Mouse (Mus musculus): ENCODE results near the gene Tfap2d.

Gene Tfap2d

DNA sequence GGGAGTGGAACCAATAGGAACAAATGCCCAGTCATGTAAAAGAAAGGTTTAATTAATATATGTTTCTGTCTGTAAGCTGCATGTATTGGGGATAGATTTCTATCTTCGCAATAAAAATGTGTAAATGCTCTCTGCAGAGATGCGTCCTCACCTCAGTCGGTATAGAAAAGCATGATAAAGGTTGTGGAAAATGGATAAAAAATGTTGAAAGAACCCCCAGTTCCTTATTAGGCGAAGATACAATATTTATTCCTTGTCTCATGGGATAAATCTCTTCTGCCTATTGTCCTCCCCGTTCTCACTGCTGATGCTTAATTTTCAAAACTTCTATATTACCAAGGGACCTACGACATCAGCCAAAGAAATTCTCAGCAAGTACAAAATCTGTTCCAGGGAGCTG is at the start of gene Tfap2d:
Gene Tfap2d (plus strand): TSS at position 392 of the 400 bp plus-strand sequence.
- Histone ChIP-seq H3K4me3 (replicated peaks; ENCODE audit: low read length) (peak within 1 kb of the TSS; percentile 60; the same call in 1 of the 2 replicates), H3K4me1 (replicated peaks; ENCODE audit: low read depth, low read length) (peaks cover 24% of the 10 kb centered on the region), H3K36me3 (ENCODE audit: insufficient read depth, low read length) (no peaks in the 10 kb centered on the region), H3K27me3 (ENCODE audit: insufficient read depth, low read length) (peaks cover 87% of the 10 kb centered on the region), H3K9me3 (ENCODE audit: low read length) (no peaks in the 10 kb centered on the region)
- TF ChIP-seq POU5F1 (IDR thresholded peaks at IDR 0.05; ENCODE audit: borderline replicate concordance, low read length) (no peak), NANOG (IDR thresholded peaks at IDR 0.05; ENCODE audit: borderline replicate concordance, low read length) (no peak), CTCF (conservative IDR thresholded peaks at IDR 0.05; ENCODE audit: low read length) (no peak)

DNA sequence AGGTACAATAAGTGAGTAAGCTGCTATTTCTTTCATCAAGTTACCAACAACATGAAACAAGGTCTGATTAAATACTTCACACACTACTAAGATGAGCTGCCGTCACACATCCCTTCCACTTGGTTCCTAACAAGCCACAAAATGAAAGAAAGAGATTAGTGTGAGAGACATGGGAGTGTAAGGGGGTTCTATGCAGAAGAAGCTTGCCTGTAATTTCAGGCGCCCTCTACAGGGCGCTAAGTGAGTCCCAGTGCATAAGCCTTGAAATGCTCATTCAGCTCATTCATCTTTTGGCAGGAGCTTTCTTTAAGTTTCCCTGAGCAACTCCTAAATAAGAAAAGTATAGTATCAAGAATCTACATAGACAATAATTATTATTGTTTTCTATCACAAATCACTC is 46.5 kb upstream of the Tfap2d start:
- Histone ChIP-seq H3K36me3 (ENCODE audit: insufficient read depth, low read length) (no peaks in the 10 kb centered on the region), H3K9me3 (ENCODE audit: low read length) (no peaks in the 10 kb centered on the region), H3K4me3 (replicated peaks; ENCODE audit: low read length) (no peak overlapping the region), H3K4me1 (replicated peaks; ENCODE audit: low read depth, low read length) (no peaks in the 10 kb centered on the region), H3K27me3 (ENCODE audit: insufficient read depth, low read length) (no peaks in the 10 kb centered on the region)
- TF ChIP-seq CTCF (conservative IDR thresholded peaks at IDR 0.05; ENCODE audit: low read length) (peak; percentile 57), POU5F1 (IDR thresholded peaks at IDR 0.05; ENCODE audit: borderline replicate concordance, low read length) (no peak)

- Histone ChIP-seq H3K36me3 (ENCODE audit: insufficient read depth, low read length) (no peaks in the 10 kb centered on the region), H3K27me3 (ENCODE audit: insufficient read depth, low read length) (no peaks in the 10 kb centered on the region), H3K9me3 (ENCODE audit: low read length) (no peaks in the 10 kb centered on the region), H3K4me1 (replicated peaks; ENCODE audit: low read depth, low read length) (no peaks in the 10 kb centered on the region), H3K4me3 (replicated peaks; ENCODE audit: low read length) (no peak overlapping the region)
- TF ChIP-seq NANOG (IDR thresholded peaks at IDR 0.05; ENCODE audit: borderline replicate concordance, low read length), result no peak
- no peak for TF ChIP-seq CTCF (conservative IDR thresholded peaks at IDR 0.05; ENCODE audit: low read length)
- no peak for TF ChIP-seq POU5F1 (IDR thresholded peaks at IDR 0.05; ENCODE audit: borderline replicate concordance, low read length)
These were observed 46.0 kb upstream of the Tfap2d start for GRCm38 (mm10) chr1:19056861-19057260.

- TF ChIP-seq CTCF (conservative IDR thresholded peaks at IDR 0.05; ENCODE audit: low read length), result no peak
- TF ChIP-seq POU5F1 (IDR thresholded peaks at IDR 0.05; ENCODE audit: borderline replicate concordance, low read length), result no peak
- TF ChIP-seq NANOG (IDR thresholded peaks at IDR 0.05; ENCODE audit: borderline replicate concordance, low read length), result no peak
- no peaks in the 10 kb centered on the region for H3K27me3 ChIP-seq (ENCODE audit: insufficient read depth, low read length)
- no peaks in the 10 kb centered on the region for H3K4me1 ChIP-seq (replicated peaks; ENCODE audit: low read depth, low read length)
- H3K36me3 ChIP-seq (ENCODE audit: insufficient read depth, low read length), result no peaks in the 10 kb centered on the region
- H3K9me3 ChIP-seq (ENCODE audit: low read length), result peaks cover 48% of the 10 kb centered on the region
- H3K4me3 ChIP-seq (replicated peaks; ENCODE audit: low read length), result no peak overlapping the region
These were observed 14.7 kb upstream of the Tfap2d start for GRCm38 (mm10) chr1:19088078-19088477.

- peaks cover 5% of the 10 kb centered on the region for H3K4me1 ChIP-seq (replicated peaks; ENCODE audit: low read depth, low read length)
- H3K9me3 ChIP-seq (ENCODE audit: low read length), result peaks cover 7% of the 10 kb centered on the region; the same call in 1 of the 2 replicates
- no peak for TF ChIP-seq NANOG (IDR thresholded peaks at IDR 0.05; ENCODE audit: borderline replicate concordance, low read length)
- no peak for TF ChIP-seq POU5F1 (IDR thresholded peaks at IDR 0.05; ENCODE audit: borderline replicate concordance, low read length)
- no peak for TF ChIP-seq CTCF (conservative IDR thresholded peaks at IDR 0.05; ENCODE audit: low read length)
- peaks cover 45% of the 10 kb centered on the region for H3K27me3 ChIP-seq (ENCODE audit: insufficient read depth, low read length)
- no peaks in the 10 kb centered on the region for H3K36me3 ChIP-seq (ENCODE audit: insufficient read depth, low read length)
- H3K4me3 ChIP-seq (replicated peaks; ENCODE audit: low read length), result no peak overlapping the region
These were observed 5.9 kb upstream of the Tfap2d start for GRCm38 (mm10) chr1:19096921-19097320.

DNA sequence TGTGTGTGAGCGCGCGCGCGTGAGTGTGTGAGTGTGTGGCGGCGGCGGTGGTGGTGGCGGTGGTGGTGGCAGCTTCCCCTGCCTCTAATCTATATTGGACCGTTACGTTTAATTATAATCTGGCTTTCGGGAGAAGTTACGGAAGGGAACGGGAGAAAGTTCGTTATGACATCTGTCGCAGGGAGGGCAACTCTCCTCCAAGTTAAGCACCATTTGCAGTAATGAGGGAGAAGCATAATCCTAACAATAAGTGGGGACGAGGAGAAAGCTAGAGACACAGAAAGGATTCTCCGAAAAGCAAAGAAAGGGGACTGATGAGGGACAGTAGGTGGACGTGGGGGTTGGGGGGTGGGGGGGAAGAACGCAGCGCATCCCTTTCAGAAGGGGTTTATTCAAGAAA is 494 bp downstream of the Tfap2d start:
- Histone ChIP-seq H3K9me3 (ENCODE audit: low read length) (no peaks in the 10 kb centered on the region), H3K27me3 (ENCODE audit: insufficient read depth, low read length) (peaks cover 88% of the 10 kb centered on the region), H3K4me3 (replicated peaks; ENCODE audit: low read length) (no peak overlapping the region), H3K36me3 (ENCODE audit: insufficient read depth, low read length) (no peaks in the 10 kb centered on the region), H3K4me1 (replicated peaks; ENCODE audit: low read depth, low read length) (peaks cover 29% of the 10 kb centered on the region)
- no peak for TF ChIP-seq CTCF (conservative IDR thresholded peaks at IDR 0.05; ENCODE audit: low read length)
- no peak for TF ChIP-seq NANOG (IDR thresholded peaks at IDR 0.05; ENCODE audit: borderline replicate concordance, low read length)
- TF ChIP-seq POU5F1 (IDR thresholded peaks at IDR 0.05; ENCODE audit: borderline replicate concordance, low read length), result no peak

- TF ChIP-seq POU5F1 (IDR thresholded peaks at IDR 0.05; ENCODE audit: borderline replicate concordance, low read length) (no peak), NANOG (IDR thresholded peaks at IDR 0.05; ENCODE audit: borderline replicate concordance, low read length) (no peak), CTCF (conservative IDR thresholded peaks at IDR 0.05; ENCODE audit: low read length) (no peak)
- H3K9me3 ChIP-seq (ENCODE audit: low read length), result no peaks in the 10 kb centered on the region
- peak overlapping the region; percentile 60 for H3K4me3 ChIP-seq (replicated peaks; ENCODE audit: low read length)
- H3K36me3 ChIP-seq (ENCODE audit: insufficient read depth, low read length), result no peaks in the 10 kb centered on the region
- peaks cover 29% of the 10 kb centered on the region for H3K4me1 ChIP-seq (replicated peaks; ENCODE audit: low read depth, low read length)
- peaks cover 88% of the 10 kb centered on the region for H3K27me3 ChIP-seq (ENCODE audit: insufficient read depth, low read length)
These were observed 937 bp downstream of the Tfap2d start for GRCm38 (mm10) chr1:19103776-19104142.

DNA sequence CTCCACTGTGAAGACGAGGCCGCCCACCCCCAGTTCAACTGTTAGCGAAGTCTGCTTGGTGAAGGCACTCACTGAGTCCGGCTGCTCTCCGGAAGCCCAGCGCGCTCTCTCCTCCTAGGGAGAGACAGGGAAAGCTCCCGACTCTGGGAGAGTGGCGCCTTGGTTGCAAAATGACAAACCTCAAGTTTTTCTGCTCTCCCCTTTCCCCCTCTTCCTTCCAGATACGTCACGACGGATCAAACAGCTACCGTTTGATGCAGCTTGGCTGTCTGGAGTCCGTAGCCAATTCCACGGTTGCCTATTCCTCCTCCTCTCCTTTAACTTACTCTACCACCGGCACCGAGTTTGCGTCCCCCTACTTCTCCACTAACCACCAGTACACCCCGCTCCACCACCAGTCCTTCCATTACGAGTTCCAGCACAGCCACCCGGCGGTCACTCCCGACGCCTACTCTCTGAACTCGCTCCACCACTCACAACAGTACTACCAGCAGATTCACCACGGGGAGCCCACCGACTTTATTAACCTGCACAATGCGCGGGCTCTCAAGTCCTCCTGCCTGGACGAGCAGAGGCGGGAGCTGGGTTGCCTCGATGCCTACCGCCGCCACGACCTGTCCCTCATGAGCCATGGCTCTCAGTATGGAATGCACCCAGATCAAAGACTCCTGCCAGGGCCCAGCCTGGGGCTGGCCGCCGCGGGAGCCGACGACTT is 1.5 kb downstream of the Tfap2d start:
- Histone ChIP-seq H3K27me3 (ENCODE audit: insufficient read depth, low read length) (peaks cover 93% of the 10 kb centered on the region), H3K9me3 (ENCODE audit: low read length) (no peaks in the 10 kb centered on the region), H3K4me1 (replicated peaks; ENCODE audit: low read depth, low read length) (peaks cover 29% of the 10 kb centered on the region), H3K36me3 (ENCODE audit: insufficient read depth, low read length) (no peaks in the 10 kb centered on the region), H3K4me3 (replicated peaks; ENCODE audit: low read length) (peak overlapping the region; percentile 60)
- no peak for TF ChIP-seq POU5F1 (IDR thresholded peaks at IDR 0.05; ENCODE audit: borderline replicate concordance, low read length)

- no peaks in the 10 kb centered on the region for H3K36me3 ChIP-seq (ENCODE audit: insufficient read depth, low read length)
- peaks cover 91% of the 10 kb centered on the region for H3K27me3 ChIP-seq (ENCODE audit: insufficient read depth, low read length)
- peaks cover 31% of the 10 kb centered on the region for H3K4me1 ChIP-seq (replicated peaks; ENCODE audit: low read depth, low read length)
- H3K4me3 ChIP-seq (replicated peaks; ENCODE audit: low read length), result no peak overlapping the region
- TF ChIP-seq POU5F1 (IDR thresholded peaks at IDR 0.05; ENCODE audit: borderline replicate concordance, low read length) (no peak), CTCF (conservative IDR thresholded peaks at IDR 0.05; ENCODE audit: low read length) (no peak), NANOG (IDR thresholded peaks at IDR 0.05; ENCODE audit: borderline replicate concordance, low read length) (no peak)
- no peaks in the 10 kb centered on the region for H3K9me3 ChIP-seq (ENCODE audit: low read length)
These were observed 3.6 kb downstream of the Tfap2d start for GRCm38 (mm10) chr1:19106401-19106800.
